Mouse (Mus musculus) telencephalon, adult 2 months (tissue): ENCODE measurements around the gene Capn8.
"Not testable (repeated sequence)": the region's sequence is repeated elsewhere in the genome, so short reads cannot be mapped to it uniquely, and the experiment has no call there.

Source experiments
- DNase-seq: peaks from one replicate; pipeline ENCODE4 v3.0.0-alpha.2; 2011; ENCODE audit warnings: low read depth, low spot score

The Capn8 gene

DNA sequence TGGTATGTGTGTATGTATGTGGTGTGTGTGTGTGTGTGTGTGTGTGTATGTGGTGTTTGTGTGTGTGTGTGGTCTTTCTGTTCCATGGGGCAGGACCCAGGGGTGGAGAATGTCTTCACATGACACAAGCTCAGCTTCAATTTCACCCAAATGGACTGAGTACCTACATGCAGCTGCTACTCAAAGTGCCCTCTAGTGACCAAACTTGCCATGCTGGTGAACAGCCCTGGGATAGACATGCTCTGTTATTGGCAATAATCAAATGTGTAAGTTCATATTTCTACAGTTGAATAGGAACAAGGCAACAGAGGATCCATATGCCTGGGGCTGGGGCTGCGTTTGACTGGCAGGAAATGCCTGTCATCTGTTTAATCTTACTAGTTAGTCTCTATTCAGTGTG is 50.7 kb downstream of the Capn8 start:
- DNase-seq = no peak

- DNase-seq = no peak
Observed at GRCm38 (mm10) chr1:182618200-182618947, 53.6 kb downstream of the Capn8 start.

DNA sequence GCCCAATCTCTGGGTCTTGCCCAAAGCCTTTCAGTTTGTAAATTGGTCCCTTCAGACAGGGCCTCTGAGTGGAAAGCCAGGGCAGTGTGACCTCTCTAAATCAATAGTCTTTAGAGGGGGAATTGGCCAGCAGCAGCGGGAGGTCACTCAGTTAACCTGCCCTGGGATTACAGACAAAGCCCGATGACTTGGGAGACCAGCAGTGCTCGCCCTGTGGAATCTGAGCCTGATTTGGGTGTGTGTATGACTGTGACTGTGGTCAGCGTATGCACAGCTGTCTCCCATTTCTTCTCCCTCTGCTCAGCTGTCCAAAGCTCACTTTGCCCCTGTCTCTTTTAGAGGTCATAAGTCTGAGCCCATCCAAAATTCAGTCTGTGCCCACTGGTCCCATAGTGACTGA is 55.7 kb downstream of the Capn8 start:
- DNase-seq = no peak

DNA sequence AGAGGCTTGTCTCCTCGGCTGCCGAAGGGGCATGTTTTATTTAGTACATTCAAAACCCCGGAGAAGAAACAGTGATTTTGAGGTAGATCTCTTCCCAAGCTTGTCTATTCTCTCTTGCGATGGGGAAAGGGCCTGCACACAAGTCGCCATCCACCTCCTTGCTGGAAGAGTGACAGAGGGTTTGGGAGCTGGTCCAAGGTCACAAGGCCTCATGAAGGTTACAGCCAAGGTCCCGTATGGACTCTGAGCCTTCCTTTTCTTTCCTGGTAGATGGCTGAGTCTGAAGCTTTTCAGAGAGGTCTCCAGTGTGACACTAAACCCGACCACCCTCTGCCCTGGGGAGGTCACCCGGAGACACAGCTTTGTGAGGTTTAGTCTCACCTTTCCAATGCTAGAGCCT is 56.4 kb downstream of the Capn8 start:
- DNase-seq = no peak

DNA sequence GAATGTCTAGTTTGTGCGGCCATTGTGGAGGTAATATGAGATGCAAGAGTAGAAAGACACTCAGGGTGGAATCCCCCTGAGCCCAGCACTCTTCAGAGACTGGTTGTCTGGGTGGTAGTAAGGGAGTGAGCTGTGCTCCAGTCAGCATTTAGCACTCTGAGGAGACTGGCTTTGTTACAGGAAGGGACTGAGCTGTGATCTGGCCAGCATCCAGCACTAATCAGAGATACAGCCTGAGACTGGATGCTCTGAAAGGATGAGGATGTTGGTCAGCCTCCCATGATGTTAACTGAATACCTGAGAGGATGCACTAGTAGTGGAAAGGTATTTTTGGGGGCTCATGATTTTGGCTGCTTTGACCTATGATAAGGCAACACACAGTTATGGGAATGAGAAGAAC is 61.4 kb downstream of the Capn8 start:
- DNase-seq = no peak

DNA sequence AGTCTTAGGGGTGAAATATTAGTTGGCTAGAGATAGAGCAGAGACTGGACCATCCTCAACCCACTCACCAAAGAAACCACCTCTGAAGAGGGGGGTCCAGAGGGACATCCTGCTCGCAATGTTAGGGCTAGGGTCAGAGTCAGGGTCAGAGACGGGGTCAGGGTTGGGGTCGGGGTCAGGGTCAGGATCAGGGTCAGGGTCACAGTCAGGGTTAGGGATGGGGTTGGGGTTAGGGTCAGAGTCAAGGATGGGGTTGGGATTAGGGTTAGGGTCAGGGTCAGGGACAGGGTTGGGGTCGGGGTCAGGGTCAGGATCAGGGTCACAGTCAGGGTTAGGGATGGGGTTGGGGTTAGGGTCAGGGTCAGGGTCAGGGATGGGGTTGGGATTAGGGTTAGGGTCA is 64.4 kb downstream of the Capn8 start:
- no peak for DNase-seq

DNA sequence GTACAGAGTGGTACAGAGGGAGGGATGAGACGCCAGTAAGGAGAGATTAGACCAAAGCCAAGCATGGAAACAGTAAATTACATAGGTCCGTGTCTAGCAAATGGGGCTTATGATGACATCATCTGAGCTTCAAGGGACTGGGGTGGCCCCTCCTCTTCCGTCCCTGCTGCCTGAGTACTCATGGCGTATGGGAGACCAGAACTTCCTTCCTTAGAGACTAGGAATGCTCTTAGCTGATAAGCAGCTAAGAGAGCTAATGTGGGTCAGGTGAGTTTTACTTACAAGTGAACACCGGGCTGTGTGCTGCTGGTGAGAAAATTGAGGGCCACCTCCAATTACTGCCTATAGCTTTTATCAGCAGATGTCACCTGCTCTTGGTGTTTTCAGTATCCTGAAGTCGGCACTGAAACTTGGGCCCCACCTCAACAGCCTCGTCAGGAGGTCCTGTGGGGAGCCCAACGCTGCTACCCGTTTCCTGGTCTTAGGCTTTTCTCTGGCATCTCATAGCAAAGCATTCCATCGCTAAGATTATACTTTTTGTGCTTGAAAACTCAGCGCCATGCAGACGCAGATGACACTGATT is 69.0 kb downstream of the Capn8 start:
- no peak for DNase-seq

- DNase-seq = no peak
Observed at GRCm38 (mm10) chr1:182639016-182639415, 74.2 kb downstream of the Capn8 start.

- DNase-seq = no peak
Observed at GRCm38 (mm10) chr1:182639456-182639855, 74.6 kb downstream of the Capn8 start.

GRCm38 (mm10) chr1:182640094-182640493 is 75.3 kb downstream of the Capn8 start:
- DNase-seq = no peak

DNA sequence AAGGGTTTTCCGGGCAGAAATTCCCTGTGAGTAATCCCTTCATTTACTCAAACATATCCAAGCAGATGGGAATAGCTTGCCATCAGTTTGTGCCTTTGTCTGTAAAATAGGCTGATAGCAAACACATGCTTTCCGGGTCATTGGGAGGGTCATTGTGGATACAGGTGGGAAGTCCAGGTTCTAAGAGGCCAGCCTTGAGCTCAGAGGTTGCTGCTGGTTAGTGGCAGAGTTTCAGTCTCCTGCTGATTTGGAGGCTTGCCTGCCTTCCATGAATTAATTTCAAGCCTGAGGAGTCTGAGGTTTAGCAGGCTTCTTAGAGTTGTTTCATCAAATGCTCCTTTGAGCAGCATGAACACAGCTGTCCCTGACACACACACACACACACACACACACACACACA is 78.0 kb downstream of the Capn8 start:
- DNase-seq = no peak

DNA sequence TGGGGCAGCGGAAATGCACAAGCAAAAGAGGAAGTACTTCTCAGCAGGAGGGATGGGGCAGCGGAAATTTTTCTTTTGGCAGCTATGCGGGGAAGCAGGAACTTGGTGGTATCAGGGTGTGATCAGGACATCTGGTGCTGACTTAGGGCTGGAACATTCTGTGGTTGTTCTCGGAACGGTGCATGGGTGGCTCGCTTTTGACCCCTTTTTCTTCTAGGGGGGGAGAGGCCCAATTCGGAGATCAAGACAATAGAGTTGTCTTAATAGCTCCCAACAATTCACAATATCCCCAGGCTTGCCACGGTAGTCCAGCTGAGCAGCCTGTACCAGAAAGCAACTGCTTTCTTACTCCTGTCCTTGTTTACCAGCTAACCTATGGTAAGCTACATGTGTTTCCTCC is 79.6 kb downstream of the Capn8 start:
- DNase-seq = not testable (repeated sequence)

DNA sequence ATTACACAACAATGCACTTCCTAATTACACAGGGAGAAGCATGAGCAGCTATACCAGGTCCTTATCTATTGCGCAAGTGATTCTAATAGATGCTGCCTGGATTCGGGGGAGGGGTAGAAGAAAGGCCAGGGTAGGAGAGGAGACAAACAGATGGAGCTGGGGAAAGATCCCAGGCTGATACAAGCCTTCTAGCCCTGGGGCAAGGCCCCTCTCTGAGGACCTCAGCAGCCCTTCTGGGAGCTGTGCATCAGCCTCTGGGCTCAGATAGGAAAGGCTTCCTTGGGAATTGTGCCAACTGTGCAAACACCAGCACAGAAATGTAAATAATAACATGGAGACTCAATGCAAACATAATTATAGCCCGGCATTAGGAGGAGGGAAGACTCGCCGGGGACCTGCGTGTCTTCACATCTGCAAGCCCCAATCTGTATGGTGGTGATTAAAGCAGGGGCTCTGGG is 80.4 kb downstream of the Capn8 start:
- no peak for DNase-seq

GRCm38 (mm10) chr1:182646796-182647195 is 82.0 kb downstream of the Capn8 start:
- DNase-seq = no peak

- DNase-seq = peak; percentile 28
Observed at GRCm38 (mm10) chr1:182657760-182658159, 93.0 kb downstream of the Capn8 start.

GRCm38 (mm10) chr1:182660365-182660764 is 95.6 kb downstream of the Capn8 start:
- no peak for DNase-seq

GRCm38 (mm10) chr1:182663671-182664070 is 98.9 kb downstream of the Capn8 start:
- DNase-seq = peak; percentile 38

DNA sequence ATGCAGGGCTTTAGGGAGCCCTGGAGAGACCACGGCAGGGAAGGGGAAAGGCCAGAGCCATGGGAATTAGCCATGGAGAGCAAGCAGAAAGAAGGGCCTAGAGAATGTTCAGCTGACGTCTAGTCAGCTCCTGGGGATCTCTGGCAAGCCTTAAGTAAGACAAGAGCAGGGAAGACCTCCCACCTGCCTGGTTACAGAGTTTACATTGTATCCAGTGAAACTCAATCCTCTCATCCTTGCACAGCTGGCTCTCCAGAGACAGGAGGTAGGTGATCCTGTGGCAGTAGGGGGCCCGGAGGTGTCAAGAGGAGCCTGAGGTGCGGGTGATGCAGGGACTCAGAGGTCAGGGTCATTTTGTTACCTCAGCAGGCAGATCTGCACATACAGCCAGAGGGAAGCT is 100.0 kb downstream of the Capn8 start:
- DNase-seq = no peak

DNA sequence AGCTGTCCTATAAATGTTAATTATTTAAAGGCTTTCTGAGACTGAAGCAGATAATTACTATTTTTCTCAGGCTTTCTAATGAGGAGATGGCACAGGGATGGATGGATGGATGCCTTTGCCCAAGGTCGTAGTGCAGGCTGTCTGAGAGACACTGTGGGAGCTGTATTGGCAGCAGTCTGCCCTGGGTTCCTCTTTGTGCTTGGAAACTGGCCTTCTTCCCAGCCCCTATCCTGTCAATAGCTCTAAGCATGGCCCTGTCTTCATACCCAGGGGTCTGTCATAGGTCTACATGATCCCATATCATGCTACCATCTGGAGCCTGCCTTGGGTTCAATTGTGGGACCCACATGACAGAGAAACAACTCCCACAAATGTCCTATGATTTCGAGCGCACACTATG is 102.5 kb downstream of the Capn8 start:
- DNase-seq = no peak

DNA sequence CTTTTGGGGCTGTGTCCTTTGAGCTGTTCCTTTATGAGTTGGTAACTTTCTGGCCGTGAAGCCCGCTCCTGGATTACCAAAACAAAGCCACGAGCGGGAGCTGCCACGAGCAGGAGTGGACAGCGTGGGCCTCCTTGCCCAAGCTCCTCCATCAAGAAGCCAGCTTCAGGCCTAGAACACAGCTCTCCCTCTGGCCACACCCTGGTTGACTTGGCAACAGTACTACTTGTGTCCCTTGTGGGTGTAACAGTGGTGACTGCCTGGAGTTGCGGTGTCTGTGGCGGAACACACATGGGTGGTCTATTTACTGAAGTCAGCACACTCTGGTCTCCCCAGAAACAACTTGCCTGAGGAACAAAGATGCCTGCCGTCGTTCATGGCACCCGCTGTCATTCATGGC is 104.9 kb downstream of the Capn8 start:
- no peak for DNase-seq

GRCm38 (mm10) chr1:182670563-182671342 is 105.9 kb downstream of the Capn8 start:
- no peak for DNase-seq

DNA sequence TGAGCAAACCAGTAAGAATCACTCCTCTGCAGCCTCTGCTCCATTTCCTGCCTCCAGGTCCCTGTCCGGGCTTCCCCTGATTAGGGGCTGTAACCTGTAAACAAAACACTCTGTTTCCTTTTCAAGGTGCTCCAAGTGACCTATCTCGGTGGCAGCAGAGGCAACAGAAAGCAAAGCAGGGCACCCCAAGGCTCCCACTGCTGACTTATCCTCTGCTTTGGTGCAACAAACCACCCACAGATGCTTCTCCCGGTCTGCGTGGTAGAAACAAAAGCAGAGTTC is 106.5 kb downstream of the Capn8 start:
- no peak for DNase-seq

DNA sequence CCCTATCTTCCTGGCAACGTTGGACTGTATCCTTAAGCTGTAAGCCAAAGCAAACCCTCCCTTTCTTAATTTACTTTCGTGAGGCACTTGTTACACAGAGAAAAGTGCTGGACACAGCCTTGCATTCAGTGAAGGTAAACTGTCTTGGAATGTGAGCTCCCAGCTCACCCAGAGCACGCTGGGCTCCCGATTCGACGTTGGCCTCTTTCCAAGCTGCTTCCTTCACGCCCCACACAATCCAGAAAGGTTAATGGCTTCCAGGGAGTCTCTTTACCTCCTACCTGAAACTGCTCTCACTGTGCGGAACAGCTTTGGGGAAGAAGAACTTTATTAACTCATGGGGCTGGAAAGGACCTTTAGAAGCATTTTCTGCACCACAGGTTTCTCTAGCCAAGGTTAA is 110.5 kb downstream of the Capn8 start:
- DNase-seq = no peak
